Mouse (Mus musculus): ENCODE data around the gene Akt1s1. TPM values are rescaled to one million over a fixed set of nuclear protein-coding genes. Genes with fewer than 3 reads are reported as not detected.
"Not testable (repeated sequence)": the region's sequence is repeated elsewhere in the genome, so short reads cannot be mapped to it uniquely, and the experiment has no call there.

Gene Akt1s1
- polyA plus RNA-seq, 1 experiment from 2014 or later, result 84.6 TPM

DNA sequence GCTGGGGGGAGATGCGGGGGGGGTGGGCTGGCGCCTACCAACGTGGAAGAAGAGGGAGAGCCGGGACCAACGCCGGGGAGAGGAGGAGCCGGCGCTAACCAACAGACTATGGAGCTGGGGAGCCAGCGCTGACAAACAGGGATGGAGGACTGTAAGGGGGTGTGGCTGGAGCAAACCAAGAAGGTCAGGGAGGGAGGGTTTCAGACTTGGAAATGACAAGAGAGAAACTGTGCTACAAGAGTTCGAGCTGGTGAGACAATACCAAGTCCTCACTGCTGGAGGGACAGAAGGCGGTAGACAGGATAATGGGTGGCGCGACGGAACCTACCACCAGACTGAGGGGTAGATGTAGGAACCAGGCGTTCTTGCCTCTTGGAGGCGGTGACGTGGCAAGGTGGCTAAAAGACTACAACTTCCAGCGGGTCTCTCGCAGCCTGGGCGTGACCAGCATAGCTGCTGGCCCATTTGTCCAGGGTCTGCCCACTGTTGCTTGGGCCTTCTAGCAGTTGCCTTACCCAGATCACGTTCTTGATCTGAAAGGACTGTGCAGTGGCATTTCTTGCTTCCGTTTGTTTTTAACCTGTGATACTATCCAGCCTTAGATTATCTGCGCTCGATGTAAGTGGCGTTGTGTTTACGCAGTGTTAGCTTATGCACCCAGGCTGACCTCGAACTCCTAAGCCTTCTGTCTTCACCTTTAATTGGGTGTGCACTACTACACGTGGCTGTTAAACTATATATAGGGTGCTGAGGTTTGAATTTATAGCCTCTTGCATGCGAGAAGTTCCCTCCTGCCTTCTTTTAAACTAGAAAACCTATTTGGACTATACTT, 21.1 kb downstream of the Akt1s1 start, which contains the start of gene Ptov1:
Gene Ptov1, minus strand, starts transcription at position 92 of the 832 bp plus-strand sequence.
- Histone ChIP-seq H3K9me3 (no peaks in the 10 kb centered on the region), H3K4me1 (peaks cover 60% of the 10 kb centered on the region), H3K27ac (peak within 1 kb of the TSS; percentile 96), H3K27me3 (ENCODE audit: poor library complexity, severe bottlenecking) (no peaks in the 10 kb centered on the region), H3K36me3 (replicated peaks) (peaks cover 35% of the 10 kb centered on the region), H3K4me3 (peak within 1 kb of the TSS; percentile 72)
- WGBS, result 13% methylated on average over 29 of the region's 29 CpGs
- DNase-seq (ENCODE audit: extremely low spot score, low spot score), result peak; percentile 96

DNA sequence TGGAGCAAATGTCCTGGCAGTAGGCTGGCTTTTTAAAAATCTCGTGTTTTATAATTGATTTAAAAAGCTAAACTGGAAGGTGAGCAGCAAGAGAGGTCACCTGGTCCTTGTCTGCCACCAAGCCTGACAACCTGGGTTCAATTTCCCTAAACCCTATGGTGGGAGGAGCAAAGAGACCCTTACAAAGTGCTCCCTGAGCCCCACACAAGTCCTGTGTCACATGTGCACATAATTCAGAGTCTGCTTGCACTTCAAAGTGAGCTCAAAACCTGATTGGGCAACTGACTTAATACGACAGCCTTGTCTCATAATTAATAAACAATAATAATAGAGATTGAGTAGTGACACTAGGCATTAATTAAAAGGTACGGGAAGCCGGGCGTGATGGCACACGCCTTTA, 21.8 kb downstream of the Akt1s1 start:
- peaks cover 33% of the 10 kb centered on the region for H3K36me3 ChIP-seq (replicated peaks)
- no peak for DNase-seq (ENCODE audit: extremely low spot score, low spot score)
- H3K4me3 ChIP-seq, result peak overlapping the region; percentile 72
- H3K27ac ChIP-seq, result peak overlapping the region; percentile 96
- no peaks in the 10 kb centered on the region for H3K9me3 ChIP-seq
- WGBS, result 81% methylated on average over 6 of the region's 6 CpGs
- no peaks in the 10 kb centered on the region for H3K27me3 ChIP-seq (ENCODE audit: poor library complexity, severe bottlenecking)
- H3K4me1 ChIP-seq, result peaks cover 53% of the 10 kb centered on the region

GRCm38 (mm10) chr7:44871181-44871580, 22.4 kb downstream of the Akt1s1 start:
- H3K27ac ChIP-seq, result no peak overlapping the region
- no peak overlapping the region for H3K4me3 ChIP-seq

GRCm38 (mm10) chr7:44871774-44872173, 23.0 kb downstream of the Akt1s1 start:
- Histone ChIP-seq H3K36me3 (replicated peaks) (peaks cover 33% of the 10 kb centered on the region), H3K4me1 (peaks cover 42% of the 10 kb centered on the region)
- H3K27ac ChIP-seq; H3K9me3 ChIP-seq; H3K4me3 ChIP-seq; H3K27me3 ChIP-seq (ENCODE audit: poor library complexity, severe bottlenecking); DNase-seq (ENCODE audit: extremely low spot score, low spot score): not testable (repeated sequence)
- 88% methylated on average over 2 of the region's 2 CpGs for WGBS

More at GRCm38 (mm10) chr7:44871181-44871580, 22.4 kb downstream of the Akt1s1 start:
- Histone ChIP-seq H3K9me3 (no peaks in the 10 kb centered on the region), H3K27me3 (ENCODE audit: poor library complexity, severe bottlenecking) (no peaks in the 10 kb centered on the region), H3K36me3 (replicated peaks) (peaks cover 33% of the 10 kb centered on the region), H3K4me1 (peaks cover 48% of the 10 kb centered on the region)
- WGBS, result 74% methylated on average over 1 of the region's 1 CpGs
- no peak for DNase-seq (ENCODE audit: extremely low spot score, low spot score)

DNA sequence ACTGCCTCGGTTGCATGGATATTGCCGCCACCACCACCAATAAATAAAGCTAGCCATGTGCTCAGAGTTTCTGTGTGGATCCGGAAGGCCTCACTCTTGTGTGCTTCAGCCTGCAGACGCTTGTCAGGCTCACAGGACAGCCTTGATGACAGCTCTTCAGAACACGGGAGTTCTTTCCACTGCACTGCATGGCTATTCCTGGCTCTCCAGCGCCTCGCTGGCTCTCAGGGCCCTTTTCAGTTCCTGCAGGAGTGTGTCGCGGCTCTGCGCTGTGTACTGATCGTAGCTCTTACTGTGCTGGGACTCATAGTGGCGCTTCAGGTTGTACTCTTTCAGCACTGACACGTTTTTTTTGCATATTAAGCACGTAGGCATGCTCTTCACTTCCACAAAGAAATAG, 29.0 kb downstream of the Akt1s1 start:
- WGBS, result 90% methylated on average over 14 of the region's 14 CpGs
- H3K27ac ChIP-seq, result no peak overlapping the region
- no peak for DNase-seq (ENCODE audit: extremely low spot score, low spot score)
- no peaks in the 10 kb centered on the region for H3K27me3 ChIP-seq (ENCODE audit: poor library complexity, severe bottlenecking)
- no peak overlapping the region for H3K4me3 ChIP-seq
- peaks cover 77% of the 10 kb centered on the region for H3K36me3 ChIP-seq (replicated peaks)
- peaks cover 7% of the 10 kb centered on the region for H3K4me1 ChIP-seq
- no peaks in the 10 kb centered on the region for H3K9me3 ChIP-seq

- Histone ChIP-seq H3K27ac (no peak overlapping the region), H3K9me3 (no peaks in the 10 kb centered on the region), H3K4me1 (peaks cover 9% of the 10 kb centered on the region), H3K27me3 (ENCODE audit: poor library complexity, severe bottlenecking) (no peaks in the 10 kb centered on the region), H3K4me3 (no peak overlapping the region), H3K36me3 (replicated peaks) (peaks cover 100% of the 10 kb centered on the region)
- WGBS, result 93% methylated on average over 3 of the region's 3 CpGs
- no peak for DNase-seq (ENCODE audit: extremely low spot score, low spot score)
Measured at GRCm38 (mm10) chr7:44883036-44883435, 34.2 kb downstream of the Akt1s1 start.

DNA sequence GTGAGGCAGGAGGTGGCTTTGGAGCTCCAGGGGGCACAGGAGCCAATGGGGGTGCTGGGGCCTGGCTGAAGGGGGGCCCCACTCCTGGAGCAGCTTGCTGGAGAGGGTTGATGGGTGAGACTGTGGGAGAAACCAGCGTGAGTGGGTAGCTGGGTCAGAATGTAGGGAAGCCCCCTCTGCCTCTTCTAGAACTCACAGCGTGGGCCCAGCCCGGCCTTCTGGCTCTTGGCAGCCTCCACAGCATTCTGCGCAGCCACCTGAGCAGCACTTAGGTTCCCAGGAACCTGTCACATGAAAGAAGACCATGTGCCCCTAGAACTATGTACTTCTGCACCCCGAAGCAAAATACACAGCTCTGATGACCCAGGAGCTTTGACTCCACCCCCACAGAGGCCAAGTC, 35.8 kb downstream of the Akt1s1 start:
- Histone ChIP-seq H3K27me3 (ENCODE audit: poor library complexity, severe bottlenecking) (no peaks in the 10 kb centered on the region), H3K4me3 (no peak overlapping the region; the same call in 1 of the 2 replicates), H3K27ac (no peak overlapping the region), H3K4me1 (peaks cover 9% of the 10 kb centered on the region), H3K9me3 (no peaks in the 10 kb centered on the region), H3K36me3 (replicated peaks) (peaks cover 100% of the 10 kb centered on the region)
- DNase-seq (ENCODE audit: extremely low spot score, low spot score), result no peak
- WGBS, result 95% methylated on average over 5 of the region's 5 CpGs

DNA sequence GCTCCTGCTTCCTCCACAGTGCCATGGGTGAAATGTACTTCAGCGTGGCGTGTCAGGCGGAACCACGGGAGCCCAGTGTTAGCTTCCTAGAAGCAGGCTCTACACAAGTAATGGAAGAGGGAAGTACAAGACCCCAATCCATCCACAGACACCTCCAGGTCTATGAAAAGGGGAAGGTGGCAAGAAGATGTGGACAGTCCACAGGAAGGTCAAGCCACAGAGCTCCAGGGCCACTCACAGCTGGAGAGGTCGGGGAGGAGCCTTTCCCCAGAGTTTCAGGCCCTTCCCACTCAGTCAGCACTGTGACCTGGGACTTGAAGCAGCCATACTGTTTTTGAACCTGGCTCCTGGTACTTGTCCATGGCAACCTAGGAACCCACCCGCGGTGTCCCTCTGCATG, 38.2 kb downstream of the Akt1s1 start:
- Histone ChIP-seq H3K36me3 (replicated peaks) (peaks cover 90% of the 10 kb centered on the region), H3K9me3 (no peaks in the 10 kb centered on the region), H3K4me3 (no peak overlapping the region; the same call in 1 of the 2 replicates), H3K27ac (no peak overlapping the region), H3K4me1 (peaks cover 25% of the 10 kb centered on the region), H3K27me3 (ENCODE audit: poor library complexity, severe bottlenecking) (no peaks in the 10 kb centered on the region)
- no peak for DNase-seq (ENCODE audit: extremely low spot score, low spot score)
- 91% methylated on average over 7 of the region's 7 CpGs for WGBS

GRCm38 (mm10) chr7:44888256-44889105, 39.7 kb downstream of the Akt1s1 start:
- 92% methylated on average over 13 of the region's 13 CpGs for WGBS
- Histone ChIP-seq H3K27me3 (ENCODE audit: poor library complexity, severe bottlenecking) (no peaks in the 10 kb centered on the region), H3K4me3 (no peak overlapping the region; the same call in 1 of the 2 replicates), H3K9me3 (no peaks in the 10 kb centered on the region), H3K36me3 (replicated peaks) (peaks cover 75% of the 10 kb centered on the region), H3K27ac (no peak overlapping the region), H3K4me1 (peaks cover 31% of the 10 kb centered on the region)
- DNase-seq (ENCODE audit: extremely low spot score, low spot score), result no peak

GRCm38 (mm10) chr7:44890180-44890579, 41.4 kb downstream of the Akt1s1 start:
- Histone ChIP-seq H3K4me3 (peak overlapping the region; percentile 94), H3K27me3 (ENCODE audit: poor library complexity, severe bottlenecking) (no peaks in the 10 kb centered on the region), H3K4me1 (peaks cover 48% of the 10 kb centered on the region), H3K36me3 (replicated peaks) (peaks cover 58% of the 10 kb centered on the region), H3K27ac (no peak overlapping the region), H3K9me3 (no peaks in the 10 kb centered on the region)
- WGBS, result 89% methylated on average over 7 of the region's 7 CpGs
- no peak for DNase-seq (ENCODE audit: extremely low spot score, low spot score)

DNA sequence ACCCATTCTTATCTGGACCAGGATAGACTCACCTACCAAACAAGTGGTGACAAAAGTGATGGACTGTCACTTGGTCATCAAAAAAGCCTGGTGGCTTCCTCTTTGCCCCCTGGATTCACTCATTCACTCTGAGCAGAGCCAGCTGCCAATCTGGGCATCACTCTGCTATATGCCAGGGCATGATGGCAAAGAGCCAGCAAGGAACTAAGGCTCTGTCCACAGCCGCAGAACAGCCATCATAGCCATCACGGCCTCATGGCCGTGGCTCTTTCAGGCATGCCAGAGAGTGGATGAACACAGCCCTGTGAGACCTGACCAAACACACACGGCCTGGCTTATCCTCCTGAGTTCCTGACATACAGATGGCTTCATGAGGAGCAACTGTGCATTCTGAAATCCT, 41.9 kb downstream of the Akt1s1 start:
- peak overlapping the region; percentile 98 for H3K27ac ChIP-seq
- H3K36me3 ChIP-seq (replicated peaks), result peaks cover 53% of the 10 kb centered on the region

DNA sequence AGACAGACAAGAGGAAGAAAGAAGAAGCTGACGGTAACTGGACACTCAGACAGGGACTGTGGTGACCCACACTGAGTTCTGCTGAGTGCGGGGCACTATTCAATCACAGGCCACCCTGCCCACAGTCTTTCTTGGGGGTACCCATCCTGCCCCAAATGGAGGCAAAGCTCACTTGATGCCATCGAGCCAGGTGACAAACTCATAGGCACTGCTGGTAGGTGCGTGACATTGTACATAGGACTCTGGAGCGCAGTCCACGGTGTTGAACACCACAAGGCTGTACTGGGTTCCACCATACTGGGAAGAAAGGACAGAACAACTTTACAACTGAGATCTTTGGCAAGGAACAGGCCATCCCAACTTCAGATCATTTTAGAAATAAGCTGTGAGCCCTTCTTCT, 42.8 kb downstream of the Akt1s1 start:
- no peaks in the 10 kb centered on the region for H3K9me3 ChIP-seq
- WGBS, result 27% methylated on average over 6 of the region's 6 CpGs
- no peaks in the 10 kb centered on the region for H3K27me3 ChIP-seq (ENCODE audit: poor library complexity, severe bottlenecking)
- peaks cover 44% of the 10 kb centered on the region for H3K36me3 ChIP-seq (replicated peaks)
- H3K4me3 ChIP-seq, result peak overlapping the region; percentile 94
- H3K27ac ChIP-seq, result peak overlapping the region; percentile 98
- DNase-seq (ENCODE audit: extremely low spot score, low spot score), result no peak
- H3K4me1 ChIP-seq, result peaks cover 52% of the 10 kb centered on the region

More for the DNA sequence above, 41.9 kb downstream of the Akt1s1 start:
- H3K9me3 ChIP-seq, result no peaks in the 10 kb centered on the region
- DNase-seq (ENCODE audit: extremely low spot score, low spot score), result no peak
- peak overlapping the region; percentile 94 for H3K4me3 ChIP-seq
- H3K4me1 ChIP-seq, result peaks cover 51% of the 10 kb centered on the region
- WGBS, result 89% methylated on average over 4 of the region's 4 CpGs
- no peaks in the 10 kb centered on the region for H3K27me3 ChIP-seq (ENCODE audit: poor library complexity, severe bottlenecking)

Measured in forebrain, embryonic 10.5 days (tissue).